Mouse (Mus musculus) E14TG2a.4 (cell line): Measurements from ENCODE around the gene Adarb2.

ENCODE experiments used
- H3K27me3 ChIP-seq: 2 replicates; pipeline ENCODE4 v1.6.1; 2014; ENCODE audit warnings: low read length, control low read depth; ENCODE audit not compliant: insufficient read depth
- H3K36me3 ChIP-seq: 2 replicates; pipeline ENCODE4 v1.6.1; 2014; ENCODE audit warnings: low read length, control low read depth; ENCODE audit not compliant: insufficient read depth
- H3K4me1 ChIP-seq: replicated peaks from 2 replicates; pipeline ENCODE4 v1.6.1; 2014; ENCODE audit warnings: low read depth, low read length, control low read depth
- H3K4me3 ChIP-seq: replicated peaks from 2 replicates; pipeline ENCODE4 v1.5.1; 2014; ENCODE audit warnings: mild to moderate bottlenecking, low read length
- H3K9me3 ChIP-seq: 2 replicates; pipeline ENCODE4 v1.6.1; 2014; ENCODE audit warnings: low read length, control low read depth
- CTCF ChIP-seq: conservative IDR thresholded peaks from 2 replicates; pipeline ENCODE4 v1.5.1; 2014; ENCODE audit warnings: low read length
- NANOG ChIP-seq: IDR thresholded peaks from 2 replicates; pipeline ENCODE4 v1.6.1; 2014; ENCODE audit warnings: borderline replicate concordance, low read length, mixed read lengths
- POU5F1 ChIP-seq: IDR thresholded peaks from 2 replicates; pipeline ENCODE4 v1.6.1; 2014; ENCODE audit warnings: low read length, borderline replicate concordance

Adarb2 gene

GRCm38 (mm10) chr13:8643920-8644319, 441.3 kb downstream of the Adarb2 start:
- no peaks in the 10 kb centered on the region for H3K4me1 ChIP-seq
- no peaks in the 10 kb centered on the region for H3K9me3 ChIP-seq
- H3K4me3 ChIP-seq: no peak overlapping the region
- TF ChIP-seq POU5F1: no peak
- H3K36me3 ChIP-seq: no peaks in the 10 kb centered on the region
- H3K27me3 ChIP-seq: no peaks in the 10 kb centered on the region

GRCm38 (mm10) chr13:8644805-8645679, 442.4 kb downstream of the Adarb2 start:
- no peak for TF ChIP-seq CTCF
- no peak overlapping the region for H3K4me3 ChIP-seq
- H3K4me1 ChIP-seq: no peaks in the 10 kb centered on the region
- H3K9me3 ChIP-seq: no peaks in the 10 kb centered on the region
- no peaks in the 10 kb centered on the region for H3K36me3 ChIP-seq
- H3K27me3 ChIP-seq: no peaks in the 10 kb centered on the region

DNA sequence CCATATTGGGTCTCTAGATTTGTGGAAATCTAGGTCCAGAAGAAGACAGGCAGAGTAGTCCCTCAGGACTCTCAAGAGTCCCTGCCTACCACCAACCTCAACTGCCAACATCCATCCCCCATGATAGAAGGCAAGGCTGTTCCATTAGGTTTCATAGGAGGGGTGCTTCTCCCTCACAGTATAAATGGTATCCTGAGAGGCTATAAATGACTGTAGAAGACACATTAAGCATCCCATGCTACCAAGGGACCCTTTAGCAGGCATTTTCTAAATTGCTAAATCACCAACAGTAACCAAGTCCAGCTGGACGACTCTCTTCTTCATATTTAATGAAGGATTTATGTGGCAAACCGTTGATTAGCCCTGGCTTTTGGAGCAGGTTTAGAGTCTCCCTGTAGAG, 446.6 kb downstream of the Adarb2 start:
- no peaks in the 10 kb centered on the region for H3K27me3 ChIP-seq

DNA sequence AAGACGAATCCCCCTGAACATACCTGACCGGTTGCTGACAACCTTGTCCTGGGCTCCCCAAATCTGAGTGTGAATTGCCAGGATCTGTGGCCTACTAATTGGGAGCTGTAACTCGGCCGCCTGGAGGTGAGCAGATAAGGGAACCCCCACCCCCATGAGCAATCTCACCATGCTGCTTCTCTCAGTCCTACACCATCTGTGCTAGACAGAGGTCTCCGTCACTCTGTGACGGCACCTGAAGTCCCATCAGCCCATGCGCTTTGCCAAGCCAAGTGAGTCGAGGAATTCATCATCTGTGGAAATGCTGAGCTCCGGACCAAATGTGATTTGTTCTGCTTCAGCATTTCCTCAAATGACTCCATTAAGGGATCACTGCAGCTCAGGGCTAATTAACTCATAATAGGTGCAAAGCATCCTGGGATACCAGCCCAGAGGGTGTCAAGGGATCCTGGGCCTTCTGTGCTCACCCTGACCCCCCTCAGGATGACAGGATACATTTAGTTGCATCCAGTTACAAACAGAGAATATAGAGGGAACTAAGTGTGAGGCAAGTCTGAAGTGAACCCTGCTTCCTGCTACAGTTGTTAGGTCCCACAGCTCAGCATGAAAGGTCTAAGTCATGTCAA, 462.1 kb downstream of the Adarb2 start:
- Histone ChIP-seq H3K9me3 (peaks cover 27% of the 10 kb centered on the region), H3K36me3 (no peaks in the 10 kb centered on the region), H3K4me3 (no peak overlapping the region), H3K27me3 (no peaks in the 10 kb centered on the region), H3K4me1 (no peaks in the 10 kb centered on the region)
- TF ChIP-seq CTCF: no peak
- no peak for TF ChIP-seq POU5F1
- no peak for TF ChIP-seq NANOG

More for the DNA sequence above, 446.6 kb downstream of the Adarb2 start:
- no peaks in the 10 kb centered on the region for H3K36me3 ChIP-seq
- peaks cover 4% of the 10 kb centered on the region for H3K9me3 ChIP-seq
- no peak overlapping the region for H3K4me3 ChIP-seq
- H3K4me1 ChIP-seq: no peaks in the 10 kb centered on the region
- TF ChIP-seq NANOG (no peak), CTCF (no peak), POU5F1 (no peak)

- TF ChIP-seq POU5F1 (no peak), NANOG (no peak), CTCF (no peak)
- H3K27me3 ChIP-seq: no peaks in the 10 kb centered on the region
- no peaks in the 10 kb centered on the region for H3K9me3 ChIP-seq
- no peaks in the 10 kb centered on the region for H3K4me1 ChIP-seq
- H3K36me3 ChIP-seq: no peaks in the 10 kb centered on the region
- H3K4me3 ChIP-seq: no peak overlapping the region
These were observed 474.5 kb downstream of the Adarb2 start for GRCm38 (mm10) chr13:8677174-8677573.

DNA sequence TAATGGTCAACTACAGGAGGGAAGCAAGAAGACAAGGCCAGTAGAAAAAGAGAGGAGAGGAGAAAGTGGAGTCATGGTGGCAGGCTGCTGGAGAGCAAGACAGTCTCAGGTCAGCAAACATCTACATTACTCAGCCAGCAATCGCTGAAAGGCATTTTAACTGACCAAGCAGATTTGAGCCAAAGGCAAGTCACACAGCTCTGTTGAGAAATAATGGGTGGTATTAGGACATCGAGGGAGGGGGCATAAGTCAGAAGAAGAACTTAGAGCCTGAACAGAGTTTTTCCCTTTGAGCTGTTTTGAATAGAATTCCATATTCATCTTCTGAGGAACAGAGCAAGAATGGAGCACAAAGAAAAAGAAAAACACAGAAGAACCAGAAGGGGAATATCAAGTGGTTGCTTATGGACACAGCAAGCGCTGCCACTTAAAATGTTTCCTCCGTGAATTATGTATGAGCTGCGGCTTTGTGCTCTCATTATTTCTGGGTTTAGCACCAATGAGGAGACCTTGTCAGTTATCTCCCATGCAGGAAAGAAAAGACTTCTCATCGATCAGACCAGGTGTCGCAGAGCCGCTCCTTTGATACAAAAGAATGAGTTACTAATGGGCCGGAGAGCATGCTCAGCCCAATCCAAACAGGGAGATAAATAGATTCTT, 477.9 kb downstream of the Adarb2 start:
- TF ChIP-seq CTCF (no peak), NANOG (no peak), POU5F1 (no peak)
- Histone ChIP-seq H3K36me3 (no peaks in the 10 kb centered on the region), H3K4me1 (no peaks in the 10 kb centered on the region), H3K27me3 (no peaks in the 10 kb centered on the region), H3K4me3 (no peak overlapping the region), H3K9me3 (no peaks in the 10 kb centered on the region)

DNA sequence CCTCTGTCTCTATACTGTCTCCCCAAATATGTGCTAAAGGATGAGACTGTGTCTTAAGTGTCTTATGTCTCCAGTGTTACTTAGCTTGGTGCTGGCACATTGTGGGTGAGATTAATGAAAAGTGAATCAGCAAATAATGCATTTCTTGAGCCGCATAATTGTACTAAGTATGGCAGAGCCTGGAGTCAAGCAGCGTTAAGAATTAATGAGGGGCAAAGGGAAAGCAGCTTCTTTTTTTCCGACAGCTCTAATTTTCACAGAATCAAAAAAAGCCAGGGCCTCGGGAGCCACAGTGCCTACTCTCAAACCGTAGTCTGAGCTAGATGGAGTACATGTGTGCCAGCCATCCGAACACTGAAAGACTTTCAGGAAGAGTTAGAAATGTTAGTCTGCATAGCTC, 488.8 kb downstream of the Adarb2 start:
- no peaks in the 10 kb centered on the region for H3K4me1 ChIP-seq
- TF ChIP-seq POU5F1: no peak
- no peaks in the 10 kb centered on the region for H3K9me3 ChIP-seq
- H3K4me3 ChIP-seq: no peak overlapping the region
- no peaks in the 10 kb centered on the region for H3K36me3 ChIP-seq
- no peaks in the 10 kb centered on the region for H3K27me3 ChIP-seq

DNA sequence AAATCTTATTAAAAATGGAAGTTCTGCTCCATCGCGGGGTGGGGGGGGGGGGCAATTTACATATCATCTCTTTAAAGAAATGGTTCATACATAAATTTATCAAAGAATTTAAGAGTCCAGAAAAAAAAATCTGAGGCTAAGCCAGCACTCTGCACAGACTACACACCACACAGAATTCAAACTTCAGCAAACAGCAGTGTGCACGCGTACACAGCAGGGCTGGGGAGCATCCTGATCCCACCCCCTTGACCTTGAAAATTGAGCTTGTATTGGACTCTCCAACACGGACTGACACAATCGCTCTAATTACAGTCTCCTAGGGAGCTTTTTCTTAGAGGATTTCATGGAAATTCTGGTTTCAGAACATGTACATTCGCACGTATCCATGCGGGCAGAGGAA, 490.1 kb downstream of the Adarb2 start:
- TF ChIP-seq POU5F1 (no peak), CTCF (no peak), NANOG (no peak)
- peaks cover 10% of the 10 kb centered on the region; the same call in 1 of the 2 replicates for H3K9me3 ChIP-seq
- H3K27me3 ChIP-seq: no peaks in the 10 kb centered on the region
- H3K4me3 ChIP-seq: no peak overlapping the region
- H3K4me1 ChIP-seq: no peaks in the 10 kb centered on the region
- H3K36me3 ChIP-seq: no peaks in the 10 kb centered on the region

GRCm38 (mm10) chr13:8698451-8698850, 495.8 kb downstream of the Adarb2 start:
- no peaks in the 10 kb centered on the region for H3K36me3 ChIP-seq
- TF ChIP-seq NANOG: no peak
- TF ChIP-seq POU5F1: no peak
- TF ChIP-seq CTCF: no peak
- H3K9me3 ChIP-seq: peaks cover 22% of the 10 kb centered on the region; the same call in 1 of the 2 replicates
- no peaks in the 10 kb centered on the region for H3K27me3 ChIP-seq
- no peaks in the 10 kb centered on the region for H3K4me1 ChIP-seq
- no peak overlapping the region for H3K4me3 ChIP-seq
